Mouse (Mus musculus): ENCODE measurements around the gene Bcar1. TPM values are rescaled to one million over a fixed set of nuclear protein-coding genes. Genes with fewer than 3 reads are reported as not detected.

The Bcar1 gene
- polyA plus RNA-seq, 1 experiment from 2014 or later = 50.4 TPM

DNA sequence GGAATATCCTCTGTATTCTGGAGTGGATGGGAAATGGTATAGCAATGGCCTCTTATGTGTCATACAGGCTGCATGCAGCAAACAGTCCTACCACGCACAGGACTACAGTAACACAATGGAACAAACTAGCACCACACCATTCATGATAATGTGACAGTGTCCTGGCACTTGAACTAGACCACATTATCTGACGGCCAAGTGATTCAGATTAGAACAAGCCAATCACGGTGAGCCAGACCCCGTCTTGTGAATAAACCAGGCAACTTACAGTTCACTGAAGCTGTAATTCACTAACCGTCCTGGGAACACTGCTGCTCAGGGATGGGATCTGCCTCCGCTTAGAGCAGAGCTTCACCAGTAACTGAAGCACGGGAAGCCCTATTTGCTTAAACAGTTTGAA is 35.2 kb upstream of the Bcar1 start:
- no peaks in the 10 kb centered on the region for H3K9me3 ChIP-seq (replicated peaks)
- H3K27me3 ChIP-seq (ENCODE audit: low read depth, poor library complexity, severe bottlenecking) = no peaks in the 10 kb centered on the region
- H3K4me1 ChIP-seq = 0 out of 2 replicates have a peak, but pooled peaks cover 3% of the 10 kb centered on the region
- DNase-seq (ENCODE audit: low spot score) = no peak
- 85% methylated on average over 7 of the region's 7 CpGs for WGBS
- no peak overlapping the region for H3K4me3 ChIP-seq
- no peak overlapping the region for H3K27ac ChIP-seq
- peaks cover 66% of the 10 kb centered on the region for H3K36me3 ChIP-seq

DNA sequence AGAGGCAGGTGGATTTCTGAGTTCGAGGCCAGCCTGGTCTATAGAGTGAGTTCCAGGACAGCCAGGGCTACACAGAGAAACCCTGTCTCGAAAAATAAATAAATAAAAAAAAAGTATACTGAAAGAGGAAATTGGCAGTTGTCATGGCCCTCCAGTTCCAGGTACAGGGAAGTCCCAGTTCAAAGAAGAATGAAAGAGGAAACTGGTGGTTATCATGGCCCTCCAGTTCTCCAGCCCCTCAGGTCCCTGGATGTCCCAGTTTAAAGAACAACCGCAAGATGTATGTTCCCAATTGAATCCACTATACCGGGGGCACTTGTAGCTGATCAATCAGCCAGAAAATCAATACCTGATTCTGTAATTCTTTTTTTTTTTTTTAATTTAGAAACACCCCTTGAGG is 32.9 kb upstream of the Bcar1 start:
- no peaks in the 10 kb centered on the region for H3K27me3 ChIP-seq (ENCODE audit: low read depth, poor library complexity, severe bottlenecking)
- DNase-seq (ENCODE audit: low spot score) = no peak
- H3K27ac ChIP-seq = no peak overlapping the region
- peaks cover 68% of the 10 kb centered on the region for H3K36me3 ChIP-seq
- peaks cover 8% of the 10 kb centered on the region for H3K4me1 ChIP-seq
- no peak overlapping the region for H3K4me3 ChIP-seq
- no peaks in the 10 kb centered on the region for H3K9me3 ChIP-seq (replicated peaks)
- WGBS = 91% methylated on average over 4 of the region's 4 CpGs

DNA sequence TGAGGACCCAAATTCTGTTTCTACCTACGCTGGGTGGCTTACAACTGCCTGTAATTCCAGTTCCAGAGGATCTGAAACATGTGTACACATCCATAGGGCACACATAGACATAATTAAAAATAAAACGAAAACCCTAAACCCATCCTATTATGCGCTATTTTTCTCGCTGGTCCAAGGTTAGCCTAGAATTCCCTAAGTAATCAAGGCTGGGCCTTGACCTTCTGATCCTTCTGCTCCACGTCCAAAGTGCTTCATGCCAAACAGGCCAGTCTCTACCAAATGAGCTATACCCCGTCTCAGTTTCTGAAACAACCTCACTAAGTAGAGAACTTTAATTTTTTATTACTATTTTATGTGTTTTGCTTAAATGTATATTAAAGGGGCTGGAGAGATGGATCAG is 32.2 kb upstream of the Bcar1 start:
- Histone ChIP-seq H3K4me3 (no peak overlapping the region), H3K36me3 (peaks cover 68% of the 10 kb centered on the region), H3K9me3 (replicated peaks) (no peaks in the 10 kb centered on the region), H3K27ac (no peak overlapping the region), H3K4me1 (peaks cover 15% of the 10 kb centered on the region), H3K27me3 (ENCODE audit: low read depth, poor library complexity, severe bottlenecking) (no peaks in the 10 kb centered on the region)
- WGBS = 95% methylated on average over 6 of the region's 6 CpGs
- no peak for DNase-seq (ENCODE audit: low spot score)

GRCm38 (mm10) chr8:111773476-111773875 is 29.9 kb upstream of the Bcar1 start:
- 94% methylated on average over 5 of the region's 5 CpGs for WGBS
- H3K4me3 ChIP-seq = no peak overlapping the region

DNA sequence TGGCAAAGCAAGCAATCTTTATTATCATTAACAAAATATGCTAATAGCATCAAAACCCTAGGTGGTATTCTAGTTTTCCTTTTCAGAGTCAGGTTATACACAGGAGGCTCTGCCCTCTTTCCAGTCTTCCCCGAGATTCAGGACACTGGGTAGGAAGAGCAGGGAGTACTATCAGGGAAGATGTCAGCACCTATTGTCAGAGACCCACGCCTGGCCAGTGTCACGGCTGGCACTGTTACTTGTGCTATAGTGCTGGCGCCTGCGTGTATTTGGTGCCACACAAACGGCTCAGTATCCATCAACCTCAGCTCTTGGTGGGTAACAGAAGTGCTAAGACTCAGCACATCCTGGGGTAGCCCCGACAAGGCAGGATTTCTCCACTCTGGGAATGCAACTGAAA is 29.4 kb upstream of the Bcar1 start:
- Histone ChIP-seq H3K36me3 (peaks cover 54% of the 10 kb centered on the region), H3K4me3 (no peak overlapping the region), H3K27me3 (ENCODE audit: low read depth, poor library complexity, severe bottlenecking) (no peaks in the 10 kb centered on the region), H3K9me3 (replicated peaks) (no peaks in the 10 kb centered on the region), H3K27ac (no peak overlapping the region), H3K4me1 (peaks cover 38% of the 10 kb centered on the region)
- WGBS = 89% methylated on average over 7 of the region's 7 CpGs
- DNase-seq (ENCODE audit: low spot score) = no peak

More at GRCm38 (mm10) chr8:111773476-111773875, 29.9 kb upstream of the Bcar1 start:
- Histone ChIP-seq H3K9me3 (replicated peaks) (no peaks in the 10 kb centered on the region), H3K27me3 (ENCODE audit: low read depth, poor library complexity, severe bottlenecking) (no peaks in the 10 kb centered on the region), H3K4me1 (peaks cover 38% of the 10 kb centered on the region), H3K36me3 (peaks cover 54% of the 10 kb centered on the region), H3K27ac (no peak overlapping the region)
- no peak for DNase-seq (ENCODE audit: low spot score)

- H3K9me3 ChIP-seq (replicated peaks) = no peaks in the 10 kb centered on the region
- no peak overlapping the region for H3K27ac ChIP-seq
- peaks cover 38% of the 10 kb centered on the region for H3K4me1 ChIP-seq
- no peaks in the 10 kb centered on the region for H3K27me3 ChIP-seq (ENCODE audit: low read depth, poor library complexity, severe bottlenecking)
- H3K36me3 ChIP-seq = peaks cover 57% of the 10 kb centered on the region
- DNase-seq (ENCODE audit: low spot score) = no peak
- no peak overlapping the region for H3K4me3 ChIP-seq
- WGBS = 94% methylated on average over 9 of the region's 9 CpGs
Observed at GRCm38 (mm10) chr8:111772083-111772482, 28.5 kb upstream of the Bcar1 start.

DNA sequence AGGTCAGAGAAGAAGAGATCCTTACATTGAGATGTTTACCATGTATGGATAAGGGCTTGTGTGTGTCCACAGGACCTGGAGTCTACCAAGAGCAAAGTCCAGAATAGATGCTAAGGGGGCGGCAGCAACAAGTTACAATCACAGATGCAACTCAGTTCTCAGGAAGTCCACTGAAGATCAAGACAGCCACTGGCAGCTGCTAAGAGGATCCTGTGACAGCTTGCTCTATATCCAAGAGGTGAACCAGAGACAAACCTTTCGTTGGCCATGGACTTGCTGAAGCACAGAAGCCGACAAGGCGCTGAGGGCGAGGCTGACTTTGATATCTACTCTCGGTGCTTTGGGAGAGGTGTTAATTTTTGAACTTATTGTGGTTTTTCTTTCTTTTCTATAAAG is 28.0 kb upstream of the Bcar1 start:
- 88% methylated on average over 6 of the region's 6 CpGs for WGBS
- no peak overlapping the region for H3K4me3 ChIP-seq
- H3K27me3 ChIP-seq (ENCODE audit: low read depth, poor library complexity, severe bottlenecking) = no peaks in the 10 kb centered on the region
- no peaks in the 10 kb centered on the region for H3K9me3 ChIP-seq (replicated peaks)
- H3K4me1 ChIP-seq = peaks cover 38% of the 10 kb centered on the region
- H3K27ac ChIP-seq = no peak overlapping the region
- DNase-seq (ENCODE audit: low spot score) = no peak
- H3K36me3 ChIP-seq = peaks cover 60% of the 10 kb centered on the region

DNA sequence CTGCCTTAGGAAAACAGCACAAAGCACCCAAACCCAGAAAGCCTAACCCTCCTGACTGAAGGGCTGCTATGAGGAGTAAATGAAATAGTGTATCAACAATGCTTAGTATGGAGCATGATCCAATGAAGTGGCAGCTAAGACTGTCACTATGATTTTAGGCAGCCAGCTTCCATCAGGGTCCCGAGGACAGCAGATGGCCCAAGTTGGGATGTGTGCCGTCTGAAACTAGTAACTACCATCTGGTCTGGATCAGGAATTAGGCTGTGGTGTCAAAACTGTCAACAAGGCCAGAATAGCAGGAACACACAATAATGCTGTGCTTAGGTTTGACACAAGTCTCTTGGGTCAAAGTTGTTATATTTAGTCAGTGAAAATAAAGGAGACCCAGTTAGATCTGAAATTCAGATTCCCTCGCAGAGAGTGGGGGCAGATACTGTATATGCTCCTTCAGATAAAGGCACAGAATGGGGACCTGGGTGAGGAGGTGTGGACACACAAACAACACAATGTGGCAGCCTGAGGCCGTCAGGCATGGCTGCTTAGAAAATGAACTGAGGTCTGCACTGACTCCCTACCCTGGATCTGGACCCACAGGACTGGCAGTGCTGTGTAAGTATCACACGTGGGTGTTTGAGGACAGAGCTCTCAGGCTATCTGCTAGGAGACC is 27.5 kb upstream of the Bcar1 start:
- H3K4me3 ChIP-seq = no peak overlapping the region
- H3K27ac ChIP-seq = no peak overlapping the region
- no peak for DNase-seq (ENCODE audit: low spot score)
- 57% methylated on average over 5 of the region's 5 CpGs for WGBS
- H3K36me3 ChIP-seq = peaks cover 61% of the 10 kb centered on the region
- no peaks in the 10 kb centered on the region for H3K27me3 ChIP-seq (ENCODE audit: low read depth, poor library complexity, severe bottlenecking)
- no peaks in the 10 kb centered on the region for H3K9me3 ChIP-seq (replicated peaks)
- H3K4me1 ChIP-seq = peaks cover 38% of the 10 kb centered on the region

DNA sequence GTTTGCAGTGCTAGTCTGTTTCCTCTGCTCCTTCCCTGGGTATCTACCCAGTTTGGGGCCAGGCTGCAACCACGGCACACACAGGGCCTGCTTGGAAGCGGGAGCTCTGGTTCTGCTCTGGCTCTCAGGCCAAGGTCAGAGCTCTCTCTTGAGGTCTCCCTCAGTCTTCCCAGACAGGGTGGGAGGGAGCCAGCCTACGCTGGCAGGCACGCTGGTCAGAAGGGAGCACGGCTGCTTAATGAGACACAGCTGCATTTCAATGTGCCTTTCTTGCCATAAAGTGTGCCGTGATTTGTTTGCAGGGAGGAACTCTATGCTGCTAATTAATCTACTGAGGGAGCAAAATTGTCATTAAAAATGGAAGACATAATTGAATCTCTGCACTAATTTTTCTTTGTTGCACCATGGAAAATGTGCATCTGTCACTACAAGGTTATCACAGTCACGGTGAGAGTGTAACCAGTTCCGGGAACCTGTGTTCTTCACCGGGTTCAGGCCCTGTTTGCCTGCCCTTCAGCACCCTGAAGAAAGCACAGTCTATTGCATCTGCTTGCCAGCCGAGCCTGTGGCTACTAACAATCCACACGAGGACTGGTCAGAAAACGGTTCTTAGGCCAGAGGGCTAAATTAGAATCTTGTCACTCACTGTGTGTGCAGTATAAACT is 26.3 kb upstream of the Bcar1 start:
- 21% methylated on average over 12 of the region's 12 CpGs for WGBS
- peak; percentile 72 for DNase-seq (ENCODE audit: low spot score)
- no peaks in the 10 kb centered on the region for H3K9me3 ChIP-seq (replicated peaks)
- peaks cover 63% of the 10 kb centered on the region for H3K36me3 ChIP-seq
- H3K4me3 ChIP-seq = no peak overlapping the region
- peak overlapping the region; percentile 85 for H3K27ac ChIP-seq
- no peaks in the 10 kb centered on the region for H3K27me3 ChIP-seq (ENCODE audit: low read depth, poor library complexity, severe bottlenecking)
- peaks cover 38% of the 10 kb centered on the region for H3K4me1 ChIP-seq

- Histone ChIP-seq H3K4me1 (peaks cover 38% of the 10 kb centered on the region), H3K27ac (peak overlapping the region; percentile 85), H3K36me3 (peaks cover 57% of the 10 kb centered on the region), H3K9me3 (replicated peaks) (no peaks in the 10 kb centered on the region), H3K27me3 (ENCODE audit: low read depth, poor library complexity, severe bottlenecking) (no peaks in the 10 kb centered on the region), H3K4me3 (no peak overlapping the region)
- DNase-seq (ENCODE audit: low spot score) = no peak
- WGBS = 61% methylated on average over 15 of the region's 15 CpGs
Observed at GRCm38 (mm10) chr8:111769296-111769695, 25.7 kb upstream of the Bcar1 start.

DNA sequence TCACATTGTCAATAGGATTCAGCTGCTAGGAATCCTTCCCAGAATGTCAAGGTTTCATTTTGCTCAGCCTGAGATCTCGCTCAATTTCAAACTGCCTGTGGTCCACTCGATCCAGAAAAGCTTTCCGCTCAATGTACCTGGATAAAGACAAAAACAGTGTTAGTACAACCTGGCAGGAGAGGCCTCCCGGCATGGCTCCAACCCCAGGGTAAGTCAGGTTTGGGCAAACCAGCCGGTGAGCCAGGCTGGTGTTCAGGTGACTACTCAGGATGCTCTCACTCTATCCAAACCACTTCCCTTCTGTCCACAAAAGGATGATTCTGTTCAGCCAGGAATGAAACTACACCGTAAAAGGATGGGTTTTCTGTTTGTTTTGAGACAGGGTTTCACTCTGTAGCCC is 25.0 kb upstream of the Bcar1 start:
- H3K27ac ChIP-seq = peak overlapping the region; percentile 85
- no peak overlapping the region for H3K4me3 ChIP-seq
- peaks cover 38% of the 10 kb centered on the region for H3K4me1 ChIP-seq
- DNase-seq (ENCODE audit: low spot score) = no peak
- no peaks in the 10 kb centered on the region for H3K27me3 ChIP-seq (ENCODE audit: low read depth, poor library complexity, severe bottlenecking)
- 93% methylated on average over 6 of the region's 6 CpGs for WGBS
- H3K9me3 ChIP-seq (replicated peaks) = no peaks in the 10 kb centered on the region
- peaks cover 51% of the 10 kb centered on the region for H3K36me3 ChIP-seq

DNA sequence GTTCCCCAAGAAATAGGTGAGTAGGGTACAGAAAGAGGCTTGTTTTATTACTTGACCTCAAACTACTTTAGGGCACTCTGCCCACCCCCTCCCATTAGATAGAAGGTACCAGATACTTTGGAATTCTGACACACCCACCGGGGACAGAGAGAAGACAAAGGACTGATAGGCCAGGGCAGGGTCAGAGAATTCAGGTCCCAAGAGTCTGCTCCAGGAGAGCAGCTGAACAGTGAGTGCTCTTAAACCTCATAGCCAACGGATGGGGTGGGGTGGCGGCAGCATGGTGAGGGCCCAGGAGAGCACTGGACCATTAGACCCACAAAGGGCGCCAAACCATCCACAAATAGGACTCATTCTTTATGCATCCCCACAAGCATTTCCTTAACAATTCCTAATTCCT is 22.0 kb upstream of the Bcar1 start:
- WGBS = 93% methylated on average over 4 of the region's 4 CpGs
- Histone ChIP-seq H3K4me1 (peaks cover 26% of the 10 kb centered on the region), H3K4me3 (no peak overlapping the region), H3K9me3 (replicated peaks) (no peaks in the 10 kb centered on the region), H3K27me3 (ENCODE audit: low read depth, poor library complexity, severe bottlenecking) (no peaks in the 10 kb centered on the region), H3K27ac (no peak overlapping the region), H3K36me3 (peaks cover 40% of the 10 kb centered on the region)
- DNase-seq (ENCODE audit: low spot score) = no peak

DNA sequence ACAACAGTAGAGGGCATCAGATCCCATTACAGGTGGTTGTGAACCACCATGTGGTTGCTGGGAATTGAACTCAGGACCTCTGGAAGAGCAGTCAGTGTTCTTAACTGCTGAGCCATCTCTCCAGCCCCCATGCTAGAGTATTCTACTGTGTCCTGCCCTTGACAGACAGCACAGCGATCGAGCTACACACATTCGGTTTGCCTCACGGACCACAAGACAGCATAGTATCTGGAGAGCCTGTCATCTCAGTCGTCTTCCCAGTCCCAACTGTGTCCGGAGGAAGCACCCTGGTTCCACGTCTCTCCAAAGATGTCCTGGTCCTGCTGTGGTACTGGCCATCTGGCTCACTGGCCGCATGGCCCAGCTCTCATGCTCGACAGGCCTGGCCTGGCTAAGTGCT is 21.5 kb upstream of the Bcar1 start:
- H3K4me1 ChIP-seq = peaks cover 21% of the 10 kb centered on the region
- peaks cover 40% of the 10 kb centered on the region for H3K36me3 ChIP-seq
- no peaks in the 10 kb centered on the region for H3K27me3 ChIP-seq (ENCODE audit: low read depth, poor library complexity, severe bottlenecking)
- no peak overlapping the region for H3K27ac ChIP-seq
- no peaks in the 10 kb centered on the region for H3K9me3 ChIP-seq (replicated peaks)
- no peak overlapping the region for H3K4me3 ChIP-seq
- WGBS = 94% methylated on average over 9 of the region's 9 CpGs
- DNase-seq (ENCODE audit: low spot score) = no peak

Measured in limb, embryonic 10.5 days (tissue).